Mouse (Mus musculus) testis, adult 2 months (tissue): ENCODE measurements around the gene Erc1.

ENCODE experiments used
- CTCF ChIP-seq: fragments of 200-500 bp; IDR thresholded peaks from 2 replicates; pipeline ENCODE4 v1.5.1; 2012; ENCODE audit warnings: low read depth, mild to moderate bottlenecking, inconsistent platforms, low read length, moderate library complexity; ENCODE audit not compliant: control insufficient read depth, insufficient read depth, insufficient replicate concordance
- POLR2A ChIP-seq: fragments of 200-500 bp; IDR thresholded peaks from 2 replicates; pipeline ENCODE4 v1.6.1; 2012; ENCODE audit warnings: low read depth, mild to moderate bottlenecking, inconsistent platforms, low read length, moderate library complexity; ENCODE audit not compliant: control insufficient read depth

GRCm38 (mm10) chr6:119575331-119575730 is 272.6 kb downstream of the Erc1 start:
- TF ChIP-seq CTCF: no peak
- no peak for TF ChIP-seq POLR2A
